In the genomic region with DNA sequence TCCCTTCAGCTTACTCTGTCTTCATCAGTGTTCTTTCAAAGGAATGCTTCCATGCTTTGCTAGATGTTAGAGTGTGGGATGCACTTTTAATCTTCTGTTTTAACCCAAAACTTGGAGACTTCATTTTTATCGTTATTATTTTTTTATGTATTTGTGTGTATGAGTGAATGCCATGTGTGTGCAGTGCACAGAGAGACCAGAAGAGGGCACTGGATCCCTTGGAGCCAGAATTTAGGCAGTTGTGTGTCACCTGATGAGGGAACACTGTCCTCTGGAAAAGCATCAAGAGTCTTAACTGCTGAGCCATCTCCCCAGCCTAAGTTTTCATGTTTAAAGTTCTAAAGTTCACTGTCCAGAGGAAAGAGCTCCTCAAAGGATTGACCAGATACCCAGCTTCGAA, we compare ENCODE assay signal across 9 mouse cellular contexts.
A peak's percentile ranks its signal among the peaks of the same experiment; 100 is the strongest.
DNase-seq lines count a peak whose midpoint lies in the region; ATAC-seq and TF ChIP-seq lines count a peak whose summit lies in the region.
"Had no signal": no experiment of that assay in that cellular context is flagged by ENCODE, and none has a peak within 500 bp of the region (broad histone marks: within the 10 kb centered on the region; RNA-seq: fewer than 3 reads in every experiment).

No protein-coding gene starts in this region.

- H3K4me1 ChIP-seq in liver, embryonic 14.5 days (replicated peaks; ENCODE audit: control insufficient read depth in 2 of 2, insufficient read depth in 2 of 2, low read length in 1 of 2) = no peaks in the 10 kb centered on the region
- H3K4me1 ChIP-seq in liver, embryonic 11.5 days (replicated peaks; ENCODE audit: control insufficient read depth, insufficient read depth, low read length) = no peaks in the 10 kb centered on the region
- H3K4me1 ChIP-seq in bone marrow macrophage, adult 2 months (ENCODE audit: control insufficient read depth, insufficient read depth, low read length) = no peaks in the 10 kb centered on the region

- peak; percentile 38 for DNase-seq in adrenal gland, postnatal 14 days
- no peak for DNase-seq in adrenal gland, postnatal 4 days (ENCODE audit: low spot score in 2 of 2)
- DNase-seq in liver, embryonic 14.5 days (ENCODE audit: low read depth in 3 of 3, low spot score in 3 of 3) = peak in 1 of 3 experiments; percentile 7
- no peak for DNase-seq in liver, embryonic 11.5 days (ENCODE audit: low spot score)
- DNase-seq in splenic B cell, adult 2 months (ENCODE audit: low read depth, low spot score) = peak; percentile 7
- DNase-seq in B cell, adult 2 months = no peak
- DNase-seq in ovary, postnatal 14 days (ENCODE audit: low spot score) = no peak

- no peaks in the 10 kb centered on the region for H3K9me3 ChIP-seq in liver, embryonic 14.5 days (ENCODE audit: control insufficient read depth, low read length)
- no peaks in the 10 kb centered on the region for H3K9me3 ChIP-seq in liver, embryonic 11.5 days (ENCODE audit: control insufficient read depth, low read length)
- H3K9me3 ChIP-seq: heart, embryonic 13.5 days had no signal

- no peak for ATAC-seq in liver, embryonic 14.5 days (ENCODE audit: insufficient read depth)
- no peak for ATAC-seq in liver, embryonic 11.5 days (replicated peaks; ENCODE audit: low FRiP score)

- no peak overlapping the region for H3K9ac ChIP-seq in liver, embryonic 14.5 days (replicated peaks)
- no peak overlapping the region for H3K9ac ChIP-seq in liver, embryonic 11.5 days (ENCODE audit: low read depth, low read length)
- H3K9ac ChIP-seq: heart, embryonic 13.5 days had no signal

- TF ChIP-seq CTCF in liver, embryonic 14.5 days (IDR thresholded peaks at IDR 0.05; ENCODE audit: low read depth) = peak; percentile 59
- peak; percentile 9; the same call in 1 of the 2 replicates for TF ChIP-seq CTCF in bone marrow macrophage, adult 2 months (IDR thresholded peaks at IDR 0.05; ENCODE audit: low read depth, low read length)

- no peaks in the 10 kb centered on the region for H3K27me3 ChIP-seq in liver, embryonic 14.5 days (ENCODE audit: control insufficient read depth, insufficient read depth, low read length)
- no peaks in the 10 kb centered on the region for H3K27me3 ChIP-seq in liver, embryonic 11.5 days (replicated peaks; ENCODE audit: control insufficient read depth, insufficient read depth, low read length)
- no peaks in the 10 kb centered on the region for H3K27me3 ChIP-seq in splenic B cell, adult 2 months (ENCODE audit: control insufficient read depth, insufficient read depth, low read length, poor library complexity, severe bottlenecking)
- H3K27me3 ChIP-seq: heart, embryonic 13.5 days had no signal

- no peak overlapping the region for H3K4me2 ChIP-seq in liver, embryonic 14.5 days (ENCODE audit: low read depth)
- no peak overlapping the region for H3K4me2 ChIP-seq in liver, embryonic 11.5 days
- H3K4me2 ChIP-seq: heart, embryonic 13.5 days had no signal

- H3K36me3 ChIP-seq in liver, embryonic 14.5 days (replicated peaks; ENCODE audit: control insufficient read depth, insufficient read depth, low read depth) = no peaks in the 10 kb centered on the region
- H3K36me3 ChIP-seq in liver, embryonic 11.5 days (ENCODE audit: control insufficient read depth, insufficient read depth, low read length) = no peaks in the 10 kb centered on the region
- H3K36me3 ChIP-seq in splenic B cell, adult 2 months (ENCODE audit: control insufficient read depth, insufficient read depth, low read length, poor library complexity, severe bottlenecking) = no peaks in the 10 kb centered on the region; the same call in 1 of the 2 replicates

- no peak for TF ChIP-seq POLR2A in bone marrow macrophage, adult 2 months (IDR thresholded peaks at IDR 0.05; ENCODE audit: borderline replicate concordance, low read depth, low read length)

- H3K27ac ChIP-seq in liver, embryonic 14.5 days = no peak overlapping the region
- H3K27ac ChIP-seq in liver, embryonic 11.5 days (ENCODE audit: low read depth, low read length) = no peak overlapping the region
- H3K27ac ChIP-seq in bone marrow macrophage, adult 2 months (ENCODE audit: insufficient read depth, low read depth, low read length) = no peak overlapping the region
- H3K27ac ChIP-seq: heart, embryonic 13.5 days had no signal

- H3K4me3 ChIP-seq in liver, embryonic 14.5 days (ENCODE audit: insufficient read depth in 1 of 2, low read depth in 2 of 2, low read length in 2 of 2) = no peak overlapping the region
- no peak overlapping the region for H3K4me3 ChIP-seq in liver, embryonic 11.5 days (ENCODE audit: low read depth, low read length)
- no peak overlapping the region for H3K4me3 ChIP-seq in bone marrow macrophage, adult 2 months (ENCODE audit: insufficient read depth, low read length)
- H3K4me3 ChIP-seq: heart, embryonic 13.5 days had no signal

- no peak for TF ChIP-seq EP300 in liver, embryonic 14.5 days (IDR thresholded peaks at IDR 0.05; ENCODE audit: low read depth)

- 76% methylated on average over 2 of the region's 2 CpGs for WGBS in liver, embryonic 14.5 days (ENCODE audit: insufficient replicate concordance)
- 80% methylated on average over 2 of the region's 2 CpGs for WGBS in liver, embryonic 11.5 days

Comparison
In these comparisons a context has a peak if more than half of its experiments do, and no peak if none do; other contexts are left out.
1. DNase-seq: peak in adrenal gland, postnatal 14 days (single experiment) and splenic B cell, adult 2 months (single experiment); none in adrenal gland, postnatal 4 days (0 of 2), liver, embryonic 11.5 days (single experiment), B cell, adult 2 months (0 of 2) and ovary, postnatal 14 days (single experiment).